Mouse (Mus musculus): ENCODE results near the gene Prkcq. TPM values are rescaled to one million over a fixed set of nuclear protein-coding genes. Genes with fewer than 3 reads are reported as not detected.

The Prkcq gene
- polyA plus RNA-seq, 1 experiment from 2014 or later, result 3.8 TPM

GRCm38 (mm10) chr2:11204232-11204631, 32.3 kb downstream of the Prkcq start:
- Histone ChIP-seq H3K9ac (ENCODE audit: low read length) (no peak overlapping the region), H3K27me3 (ENCODE audit: control insufficient read depth, insufficient read depth, low read length) (no peaks in the 10 kb centered on the region), H3K36me3 (ENCODE audit: control insufficient read depth, insufficient read depth, low read length) (no peaks in the 10 kb centered on the region), H3K9me3 (ENCODE audit: control insufficient read depth, low read length) (no peaks in the 10 kb centered on the region), H3K4me3 (ENCODE audit: low read depth, low read length) (no peak overlapping the region), H3K4me2 (ENCODE audit: low read depth) (no peak overlapping the region), H3K27ac (ENCODE audit: low read depth, low read length) (no peak overlapping the region), H3K4me1 (ENCODE audit: control insufficient read depth, insufficient read depth, low read length) (no peaks in the 10 kb centered on the region)
- ATAC-seq (ENCODE audit: insufficient read depth, low FRiP score, low TSS enrichment) (no peak), DNase-seq (ENCODE audit: low spot score) (no peak)
- 68% methylated on average over 5 of the region's 5 CpGs for WGBS

GRCm38 (mm10) chr2:11204961-11205360, 33.1 kb downstream of the Prkcq start:
- Histone ChIP-seq H3K36me3 (ENCODE audit: control insufficient read depth, insufficient read depth, low read length) (no peaks in the 10 kb centered on the region), H3K4me2 (ENCODE audit: low read depth) (no peak overlapping the region), H3K27ac (ENCODE audit: low read depth, low read length) (no peak overlapping the region), H3K9ac (ENCODE audit: low read length) (no peak overlapping the region), H3K27me3 (ENCODE audit: control insufficient read depth, insufficient read depth, low read length) (no peaks in the 10 kb centered on the region), H3K9me3 (ENCODE audit: control insufficient read depth, low read length) (no peaks in the 10 kb centered on the region), H3K4me1 (ENCODE audit: control insufficient read depth, insufficient read depth, low read length) (no peaks in the 10 kb centered on the region), H3K4me3 (ENCODE audit: low read depth, low read length) (no peak overlapping the region)
- WGBS, result 85% methylated on average over 9 of the region's 9 CpGs
- no peak for ATAC-seq (ENCODE audit: insufficient read depth, low FRiP score, low TSS enrichment)
- DNase-seq (ENCODE audit: low spot score), result no peak

GRCm38 (mm10) chr2:11205720-11206119, 33.8 kb downstream of the Prkcq start:
- H3K27me3 ChIP-seq (ENCODE audit: control insufficient read depth, insufficient read depth, low read length), result no peaks in the 10 kb centered on the region
- no peak overlapping the region for H3K9ac ChIP-seq (ENCODE audit: low read length)
- no peak overlapping the region for H3K4me3 ChIP-seq (ENCODE audit: low read depth, low read length)
- H3K4me1 ChIP-seq (ENCODE audit: control insufficient read depth, insufficient read depth, low read length), result no peaks in the 10 kb centered on the region
- H3K9me3 ChIP-seq (ENCODE audit: control insufficient read depth, low read length), result no peaks in the 10 kb centered on the region
- H3K36me3 ChIP-seq (ENCODE audit: control insufficient read depth, insufficient read depth, low read length), result no peaks in the 10 kb centered on the region
- H3K4me2 ChIP-seq (ENCODE audit: low read depth), result no peak overlapping the region
- no peak overlapping the region for H3K27ac ChIP-seq (ENCODE audit: low read depth, low read length)
- ATAC-seq (ENCODE audit: insufficient read depth, low FRiP score, low TSS enrichment) (no peak), DNase-seq (ENCODE audit: low spot score) (no peak)
- WGBS, result 93% methylated on average over 6 of the region's 6 CpGs

- no peaks in the 10 kb centered on the region for H3K4me1 ChIP-seq (ENCODE audit: control insufficient read depth, insufficient read depth, low read length)
- H3K4me3 ChIP-seq (ENCODE audit: low read depth, low read length), result no peak overlapping the region
- H3K27me3 ChIP-seq (ENCODE audit: control insufficient read depth, insufficient read depth, low read length), result no peaks in the 10 kb centered on the region
- WGBS, result 89% methylated on average over 9 of the region's 9 CpGs
- no peaks in the 10 kb centered on the region for H3K36me3 ChIP-seq (ENCODE audit: control insufficient read depth, insufficient read depth, low read length)
- no peak overlapping the region for H3K4me2 ChIP-seq (ENCODE audit: low read depth)
- no peak overlapping the region for H3K9ac ChIP-seq (ENCODE audit: low read length)
- DNase-seq (ENCODE audit: low spot score) (no peak), ATAC-seq (ENCODE audit: insufficient read depth, low FRiP score, low TSS enrichment) (no peak)
- no peaks in the 10 kb centered on the region for H3K9me3 ChIP-seq (ENCODE audit: control insufficient read depth, low read length)
- no peak overlapping the region for H3K27ac ChIP-seq (ENCODE audit: low read depth, low read length)
Observed at GRCm38 (mm10) chr2:11208263-11208662, 36.4 kb downstream of the Prkcq start.

- no peaks in the 10 kb centered on the region for H3K27me3 ChIP-seq (ENCODE audit: control insufficient read depth, insufficient read depth, low read length)
- H3K36me3 ChIP-seq (ENCODE audit: control insufficient read depth, insufficient read depth, low read length), result no peaks in the 10 kb centered on the region
- no peaks in the 10 kb centered on the region for H3K9me3 ChIP-seq (ENCODE audit: control insufficient read depth, low read length)
- ATAC-seq (ENCODE audit: insufficient read depth, low FRiP score, low TSS enrichment), result no peak
- no peaks in the 10 kb centered on the region for H3K4me1 ChIP-seq (ENCODE audit: control insufficient read depth, insufficient read depth, low read length)
- WGBS, result 77% methylated on average over 6 of the region's 6 CpGs
- H3K9ac ChIP-seq (ENCODE audit: low read length), result no peak overlapping the region
- no peak overlapping the region for H3K27ac ChIP-seq (ENCODE audit: low read depth, low read length)
- no peak overlapping the region for H3K4me3 ChIP-seq (ENCODE audit: low read depth, low read length)
- H3K4me2 ChIP-seq (ENCODE audit: low read depth), result no peak overlapping the region
- DNase-seq (ENCODE audit: low spot score), result no peak
Observed at GRCm38 (mm10) chr2:11209335-11209734, 37.4 kb downstream of the Prkcq start.

- H3K27ac ChIP-seq (ENCODE audit: low read depth, low read length), result no peak overlapping the region
- DNase-seq (ENCODE audit: low spot score) (no peak), ATAC-seq (ENCODE audit: insufficient read depth, low FRiP score, low TSS enrichment) (no peak)
- H3K27me3 ChIP-seq (ENCODE audit: control insufficient read depth, insufficient read depth, low read length), result no peaks in the 10 kb centered on the region
- H3K4me1 ChIP-seq (ENCODE audit: control insufficient read depth, insufficient read depth, low read length), result no peaks in the 10 kb centered on the region
- H3K4me3 ChIP-seq (ENCODE audit: low read depth, low read length), result no peak overlapping the region
- H3K9ac ChIP-seq (ENCODE audit: low read length), result no peak overlapping the region
- no peaks in the 10 kb centered on the region for H3K36me3 ChIP-seq (ENCODE audit: control insufficient read depth, insufficient read depth, low read length)
- WGBS, result 82% methylated on average over 8 of the region's 8 CpGs
- H3K9me3 ChIP-seq (ENCODE audit: control insufficient read depth, low read length), result no peaks in the 10 kb centered on the region
- H3K4me2 ChIP-seq (ENCODE audit: low read depth), result no peak overlapping the region
Observed at GRCm38 (mm10) chr2:11210241-11210916, 38.5 kb downstream of the Prkcq start.

GRCm38 (mm10) chr2:11211961-11212562, 40.2 kb downstream of the Prkcq start:
- H3K27me3 ChIP-seq (ENCODE audit: control insufficient read depth, insufficient read depth, low read length), result no peaks in the 10 kb centered on the region
- H3K4me1 ChIP-seq (ENCODE audit: control insufficient read depth, insufficient read depth, low read length), result no peaks in the 10 kb centered on the region
- ATAC-seq (ENCODE audit: insufficient read depth, low FRiP score, low TSS enrichment) (no peak), DNase-seq (ENCODE audit: low spot score) (no peak)
- WGBS, result 69% methylated on average over 7 of the region's 7 CpGs
- no peak overlapping the region for H3K27ac ChIP-seq (ENCODE audit: low read depth, low read length)
- H3K36me3 ChIP-seq (ENCODE audit: control insufficient read depth, insufficient read depth, low read length), result no peaks in the 10 kb centered on the region
- no peak overlapping the region for H3K4me3 ChIP-seq (ENCODE audit: low read depth, low read length)
- no peaks in the 10 kb centered on the region for H3K9me3 ChIP-seq (ENCODE audit: control insufficient read depth, low read length)
- H3K9ac ChIP-seq (ENCODE audit: low read length), result no peak overlapping the region
- no peak overlapping the region for H3K4me2 ChIP-seq (ENCODE audit: low read depth)

- Histone ChIP-seq H3K36me3 (ENCODE audit: control insufficient read depth, insufficient read depth, low read length) (no peaks in the 10 kb centered on the region; the same call in 1 of the 2 replicates), H3K4me2 (ENCODE audit: low read depth) (no peak overlapping the region), H3K4me1 (ENCODE audit: control insufficient read depth, insufficient read depth, low read length) (no peaks in the 10 kb centered on the region), H3K4me3 (ENCODE audit: low read depth, low read length) (no peak overlapping the region), H3K27ac (ENCODE audit: low read depth, low read length) (no peak overlapping the region), H3K27me3 (ENCODE audit: control insufficient read depth, insufficient read depth, low read length) (no peaks in the 10 kb centered on the region), H3K9ac (ENCODE audit: low read length) (no peak overlapping the region), H3K9me3 (ENCODE audit: control insufficient read depth, low read length) (no peaks in the 10 kb centered on the region)
- ATAC-seq (ENCODE audit: insufficient read depth, low FRiP score, low TSS enrichment), result no peak
- WGBS, result 62% methylated on average over 4 of the region's 4 CpGs
- no peak for DNase-seq (ENCODE audit: low spot score)
Observed at GRCm38 (mm10) chr2:11216421-11216820, 44.5 kb downstream of the Prkcq start.

- no peaks in the 10 kb centered on the region; the same call in 1 of the 2 replicates for H3K36me3 ChIP-seq (ENCODE audit: control insufficient read depth, insufficient read depth, low read length)
- no peak overlapping the region for H3K9ac ChIP-seq (ENCODE audit: low read length)
- H3K4me3 ChIP-seq (ENCODE audit: low read depth, low read length), result no peak overlapping the region
- H3K27ac ChIP-seq (ENCODE audit: low read depth, low read length), result no peak overlapping the region
- no peaks in the 10 kb centered on the region for H3K4me1 ChIP-seq (ENCODE audit: control insufficient read depth, insufficient read depth, low read length)
- no peaks in the 10 kb centered on the region for H3K27me3 ChIP-seq (ENCODE audit: control insufficient read depth, insufficient read depth, low read length)
- WGBS, result 84% methylated on average over 5 of the region's 5 CpGs
- ATAC-seq (ENCODE audit: insufficient read depth, low FRiP score, low TSS enrichment) (no peak), DNase-seq (ENCODE audit: low spot score) (no peak)
- no peak overlapping the region for H3K4me2 ChIP-seq (ENCODE audit: low read depth)
- H3K9me3 ChIP-seq (ENCODE audit: control insufficient read depth, low read length), result no peaks in the 10 kb centered on the region
Observed at GRCm38 (mm10) chr2:11216847-11217246, 44.9 kb downstream of the Prkcq start.

Measured in neural tube, embryonic 11.5 days (tissue).